Mouse (Mus musculus) kidney, postnatal 0 days (tissue): Measurements from ENCODE around the gene Farp1. TPM values are rescaled to one million over a fixed set of nuclear protein-coding genes. Genes with fewer than 3 reads are reported as not detected.

Experiments used
- ATAC-seq: fragments of 200-750 bp; cut with Nextera tagmentation; replicated peaks from 2 replicates; pipeline ENCODE4 v1.8.0; 2017; ENCODE audit warnings: low read depth, moderate number of reproducible peaks, moderate TSS enrichment, moderate library complexity; ENCODE audit not compliant: low FRiP score
- DNase-seq: peaks from one replicate; pipeline ENCODE4 v3.0.0-alpha.2; 2016; ENCODE audit warnings: low spot score
- H3K27ac ChIP-seq: fragments of 300-500 bp; sonication (generic); 2 replicates; pipeline ENCODE4 v1.5.1; 2014; ENCODE audit warnings: mild to moderate bottlenecking
- H3K27me3 ChIP-seq: fragments of 300-500 bp; sonication (generic); 2 replicates; pipeline ENCODE4 v1.6.1; 2014; ENCODE audit warnings: low read length, mixed read lengths; ENCODE audit not compliant: insufficient read depth
- H3K36me3 ChIP-seq: fragments of 300-500 bp; sonication (generic); 2 replicates; pipeline ENCODE4 v1.6.1; 2014; ENCODE audit warnings: low read length, mixed read lengths; ENCODE audit not compliant: insufficient read depth
- H3K4me1 ChIP-seq: fragments of 300-500 bp; sonication (generic); replicated peaks from 2 replicates; pipeline ENCODE4 v1.6.1; 2014; ENCODE audit warnings: antibody characterized with exemption, low read length, mixed read lengths; ENCODE audit not compliant: insufficient read depth
- H3K4me2 ChIP-seq: fragments of 300-500 bp; sonication (generic); 2 replicates; pipeline ENCODE4 v1.6.1; 2014; ENCODE audit warnings: mild to moderate bottlenecking, low read length, moderate library complexity, mixed read lengths
- H3K4me3 ChIP-seq: fragments of 300-500 bp; sonication (generic); replicated peaks from 2 replicates; pipeline ENCODE4 v1.5.1; 2014; ENCODE audit warnings: low read depth, low read length
- H3K9ac ChIP-seq: fragments of 300-500 bp; sonication (generic); 2 replicates; pipeline ENCODE4 v1.6.1; 2014; ENCODE audit warnings: low read depth, low read length
- H3K9me3 ChIP-seq: fragments of 300-500 bp; sonication (generic); replicated peaks from 2 replicates; pipeline ENCODE4 v1.6.1; 2016; ENCODE audit warnings: low read length, inconsistent platforms, mixed read lengths
- CTCF ChIP-seq: IDR thresholded peaks from 2 replicates; pipeline ENCODE4 v1.5.1; 2016; ENCODE audit warnings: antibody characterized with exemption, low read depth, mild to moderate bottlenecking, moderate library complexity
- WGBS: fragments of 180-500 bp; shearing (Covaris S2); extraction: QIAGEN DNeasy Blood & Tissue Kit; methylation state at CpG from one replicate; pipeline ENCODE4 v1.1.7; 2014; 5-methylcytosine and 5-hydroxymethylcytosine counted together
- polyA plus RNA-seq: library from polyadenylated mRNA; unstranded; fragments of >200 nt; fragmentation: Nextera tagmentation; extraction: Ambion mirVana; gene quantifications from 2 replicates; pipeline ENCODE4 v1.2.1, GENCODE M21; 2015

Farp1 gene
- polyA plus RNA-seq, 1 experiment from 2014 or later, result 23.4 TPM

DNA sequence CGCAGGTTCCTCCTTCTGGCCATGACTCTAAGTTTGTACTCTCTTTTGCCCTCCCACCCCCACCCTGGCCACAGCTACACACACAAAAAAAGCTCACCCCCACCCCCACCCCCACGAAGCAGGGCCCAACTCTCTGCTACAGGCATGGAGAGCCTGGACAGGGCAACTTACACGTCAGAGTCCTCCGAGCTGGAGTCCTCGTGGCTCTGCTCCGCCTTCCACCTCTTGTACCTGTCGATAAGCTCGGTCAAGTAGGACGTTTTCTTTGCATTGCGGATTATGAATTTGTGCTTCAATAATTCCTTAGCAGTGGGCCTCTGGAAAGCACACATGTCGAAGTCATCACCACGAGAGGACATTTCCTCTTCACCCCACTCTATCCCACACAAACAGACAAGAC is 259.5 kb downstream of the Farp1 start:
- Histone ChIP-seq H3K27ac (no peak overlapping the region), H3K9me3 (no peaks in the 10 kb centered on the region), H3K36me3 (peaks cover 26% of the 10 kb centered on the region), H3K4me1 (no peaks in the 10 kb centered on the region; the same call in 1 of the 2 replicates), H3K4me2 (no peak overlapping the region), H3K4me3 (no peak overlapping the region), H3K9ac (no peak overlapping the region), H3K27me3 (no peaks in the 10 kb centered on the region)
- DNase-seq (no peak), ATAC-seq (no peak)
- 93% methylated on average over 12 of the region's 12 CpGs for WGBS
- TF ChIP-seq CTCF, result no peak

DNA sequence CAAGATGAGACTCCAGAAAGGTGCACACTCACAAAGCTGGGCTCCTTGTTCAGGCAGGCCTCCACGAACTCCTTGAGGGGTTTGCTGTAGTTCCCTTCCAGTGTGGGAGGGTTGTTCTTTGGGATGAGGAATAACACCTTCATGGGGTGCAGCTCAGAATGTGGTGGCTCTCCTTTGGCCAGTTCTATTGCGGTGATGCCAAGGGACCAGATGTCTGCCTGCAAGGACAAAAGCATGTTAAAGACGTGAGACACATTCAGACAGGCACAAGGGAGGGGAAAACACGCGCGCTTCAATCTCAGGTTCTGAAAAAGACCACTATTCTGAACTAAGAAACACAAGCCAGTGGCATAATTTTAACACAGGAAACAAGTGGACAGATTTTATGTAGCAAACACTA is 262.1 kb downstream of the Farp1 start:
- no peak for DNase-seq
- no peak overlapping the region for H3K27ac ChIP-seq
- no peaks in the 10 kb centered on the region; the same call in 1 of the 2 replicates for H3K4me1 ChIP-seq
- no peak overlapping the region for H3K4me3 ChIP-seq
- no peak overlapping the region for H3K9ac ChIP-seq
- no peaks in the 10 kb centered on the region for H3K27me3 ChIP-seq
- peaks cover 34% of the 10 kb centered on the region for H3K36me3 ChIP-seq
- no peak for TF ChIP-seq CTCF
- no peaks in the 10 kb centered on the region for H3K9me3 ChIP-seq
- no peak overlapping the region for H3K4me2 ChIP-seq
- no peak for ATAC-seq
- WGBS, result 93% methylated on average over 6 of the region's 6 CpGs

DNA sequence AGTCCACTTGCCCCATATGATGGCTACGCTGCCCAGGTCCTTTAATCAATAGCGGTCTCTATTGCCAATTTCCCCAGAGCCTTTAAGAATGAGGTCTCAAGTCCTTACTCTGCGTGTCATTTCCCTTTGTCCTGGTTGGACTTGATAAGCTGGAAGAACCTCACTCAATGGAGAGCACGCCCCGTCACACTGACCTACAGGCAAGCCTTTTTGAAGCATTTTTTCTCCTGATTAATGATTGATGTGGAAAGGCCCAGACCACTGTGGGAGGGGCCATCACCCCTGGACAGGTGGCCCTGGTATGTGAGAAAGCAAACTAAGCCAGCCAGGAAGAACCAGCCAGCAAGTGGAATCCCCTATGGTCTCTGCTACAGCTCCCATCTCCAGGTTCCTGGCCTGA is 263.5 kb downstream of the Farp1 start:
- ATAC-seq, result peak; percentile 89
- Histone ChIP-seq H3K4me1 (no peaks in the 10 kb centered on the region; the same call in 1 of the 2 replicates), H3K4me3 (no peak overlapping the region), H3K27ac (peak overlapping the region; percentile 40; the same call in 1 of the 2 replicates), H3K9ac (0 out of 2 replicates have a peak overlapping the region, but pooled peaks have one; percentile 4), H3K4me2 (no peak overlapping the region), H3K9me3 (no peaks in the 10 kb centered on the region), H3K36me3 (peaks cover 24% of the 10 kb centered on the region), H3K27me3 (no peaks in the 10 kb centered on the region)
- no peak for TF ChIP-seq CTCF
- 69% methylated on average over 5 of the region's 5 CpGs for WGBS
- DNase-seq, result peak; percentile 29

GRCm38 (mm10) chr14:121299093-121299492 is 264.1 kb downstream of the Farp1 start:
- peak overlapping the region; percentile 40 for H3K27ac ChIP-seq
- no peak for DNase-seq
- 90% methylated on average over 9 of the region's 9 CpGs for WGBS
- H3K27me3 ChIP-seq, result no peaks in the 10 kb centered on the region
- no peak for TF ChIP-seq CTCF
- no peak for ATAC-seq
- peaks cover 19% of the 10 kb centered on the region for H3K36me3 ChIP-seq
- H3K4me3 ChIP-seq, result no peak overlapping the region
- H3K4me1 ChIP-seq, result no peaks in the 10 kb centered on the region; the same call in 1 of the 2 replicates
- no peaks in the 10 kb centered on the region for H3K9me3 ChIP-seq
- H3K9ac ChIP-seq, result 0 out of 2 replicates have a peak overlapping the region, but pooled peaks have one; percentile 4
- H3K4me2 ChIP-seq, result no peak overlapping the region

GRCm38 (mm10) chr14:121304523-121304922 is 269.5 kb downstream of the Farp1 start:
- DNase-seq (no peak), ATAC-seq (no peak)
- H3K4me1 ChIP-seq, result peaks cover 2% of the 10 kb centered on the region; the same call in 1 of the 2 replicates
- no peak for TF ChIP-seq CTCF
- H3K27me3 ChIP-seq, result no peaks in the 10 kb centered on the region
- no peaks in the 10 kb centered on the region for H3K9me3 ChIP-seq
- no peak overlapping the region for H3K4me2 ChIP-seq
- no peak overlapping the region for H3K4me3 ChIP-seq
- no peak overlapping the region for H3K9ac ChIP-seq
- H3K36me3 ChIP-seq, result peaks cover 19% of the 10 kb centered on the region; the same call in 1 of the 2 replicates
- H3K27ac ChIP-seq, result no peak overlapping the region
- 52% methylated on average over 7 of the region's 7 CpGs for WGBS

DNA sequence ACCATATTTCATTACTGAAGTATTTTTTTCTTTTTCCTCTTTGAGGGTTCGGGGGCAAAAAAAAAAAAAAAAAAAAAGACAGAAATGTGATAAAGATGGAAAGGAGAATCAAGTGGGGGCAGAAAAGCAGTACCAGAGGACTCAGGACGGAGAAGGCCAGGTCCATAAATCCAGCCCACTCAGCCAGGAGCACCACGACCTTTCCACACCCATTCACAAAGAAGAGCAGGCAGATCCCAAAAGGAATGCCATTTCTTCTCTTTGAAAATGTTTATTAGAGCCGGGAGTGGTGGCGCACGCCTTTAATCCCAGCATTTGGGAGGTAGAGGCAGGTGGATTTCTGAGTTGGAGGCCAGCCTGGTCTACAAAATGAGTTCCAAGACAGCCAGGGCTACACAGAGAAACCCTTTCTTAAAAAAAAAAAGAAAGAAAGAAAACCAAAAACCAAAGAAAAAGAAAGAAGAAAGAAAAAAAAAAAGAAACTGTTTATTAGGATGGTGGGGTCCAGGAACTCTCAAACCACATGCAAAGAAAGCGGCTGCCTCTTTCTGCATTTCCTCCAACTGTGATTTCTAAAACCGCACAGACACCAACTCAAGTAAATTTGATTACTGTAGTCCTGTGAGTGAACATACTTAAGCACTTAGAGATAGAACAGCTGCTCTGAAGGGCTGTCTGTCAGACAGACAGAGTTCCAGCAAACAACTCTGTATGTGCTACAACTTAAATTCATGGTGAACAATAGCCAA is 270.5 kb downstream of the Farp1 start:
- WGBS, result 63% methylated on average over 8 of the region's 8 CpGs
- no peak for TF ChIP-seq CTCF
- Histone ChIP-seq H3K4me1 (peaks cover 2% of the 10 kb centered on the region; the same call in 1 of the 2 replicates), H3K9ac (no peak overlapping the region), H3K27ac (no peak overlapping the region), H3K4me2 (no peak overlapping the region), H3K9me3 (no peaks in the 10 kb centered on the region), H3K27me3 (no peaks in the 10 kb centered on the region), H3K36me3 (peaks cover 16% of the 10 kb centered on the region; the same call in 1 of the 2 replicates), H3K4me3 (no peak overlapping the region)
- DNase-seq, result peak; percentile 30
- ATAC-seq, result no peak
